Mouse (Mus musculus): ENCODE results near the gene Sh3pxd2a. TPM values are rescaled to one million over a fixed set of nuclear protein-coding genes. Genes with fewer than 3 reads are reported as not detected.

Gene Sh3pxd2a
- total and polyA plus RNA-seq, 3 experiments = 3.9 to 11.3 TPM; not detected in 1

DNA sequence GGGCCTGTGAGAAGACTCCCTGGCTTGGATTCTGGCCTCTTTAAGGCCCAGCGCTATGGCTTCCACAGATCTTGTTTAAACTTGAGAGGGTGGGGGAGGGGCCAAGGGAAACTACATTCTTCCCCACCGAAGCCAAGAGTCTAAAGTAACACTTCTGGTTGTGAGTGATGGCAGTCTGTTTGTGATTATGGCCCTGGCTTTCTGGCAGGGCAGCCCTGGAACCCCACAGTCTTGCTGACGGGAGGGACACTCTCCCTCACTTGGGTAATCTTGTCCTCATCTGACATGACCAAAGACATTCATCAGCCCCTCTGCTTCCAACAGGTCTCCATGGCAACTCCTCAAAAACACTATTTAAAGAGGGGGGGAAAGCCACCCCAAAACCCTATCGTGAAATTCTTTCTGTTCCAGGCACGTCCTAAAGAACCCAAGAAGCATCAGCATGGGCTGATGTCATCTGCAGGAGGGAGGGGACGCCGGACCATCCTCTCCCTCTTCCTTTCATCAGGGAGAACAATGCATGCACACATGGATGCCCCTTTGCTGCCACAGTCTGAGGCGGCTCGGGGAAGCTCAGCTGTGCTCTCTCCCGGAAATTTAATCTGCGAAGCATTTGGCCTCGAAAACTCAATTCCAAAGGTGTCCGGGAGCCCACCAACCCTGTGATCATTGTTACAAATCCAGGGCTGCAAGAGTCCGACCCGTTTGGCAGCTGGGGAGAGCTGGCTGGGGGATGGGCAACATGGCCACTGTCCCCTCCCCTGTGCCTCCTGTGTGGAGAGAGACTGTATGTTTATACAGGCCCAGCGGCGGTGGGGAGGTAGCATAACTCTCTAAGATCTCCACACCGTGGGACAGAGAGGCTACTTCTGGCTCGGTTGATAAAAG, 162.7 kb downstream of the Sh3pxd2a start:
- no peak for DNase-seq (ENCODE audit: low read depth, low spot score)
- no peak for TF ChIP-seq POLR2A (IDR thresholded peaks at IDR 0.05; ENCODE audit: control insufficient read depth in 1 of 2, insufficient read depth in 1 of 2, low read depth in 1 of 2, low read length in 2 of 2, poor library complexity in 1 of 2)
- TF ChIP-seq ZKSCAN1 (IDR thresholded peaks at IDR 0.05; ENCODE audit: low read depth, low read length) = no peak
- TF ChIP-seq ETS1 (IDR thresholded peaks at IDR 0.05; ENCODE audit: low read depth, low read length) = no peak
- TF ChIP-seq MYC (IDR thresholded peaks at IDR 0.05; ENCODE audit: low read depth, low read length) = no peak
- no peak for TF ChIP-seq ELF1 (IDR thresholded peaks at IDR 0.05; ENCODE audit: low read depth, low read length)
- no peak for TF ChIP-seq MAX (IDR thresholded peaks at IDR 0.05; ENCODE audit: low read length)
- no peak for TF ChIP-seq MXI1 (IDR thresholded peaks at IDR 0.05; ENCODE audit: low read depth, low read length)
- Histone ChIP-seq H3K4me1 (ENCODE audit: control insufficient read depth in 1 of 2, insufficient read depth in 2 of 2, low read length in 2 of 2) (no peaks in the 10 kb centered on the region), H3K79me2 (ENCODE audit: control insufficient read depth, insufficient read depth, low read length, poor library complexity) (no peaks in the 10 kb centered on the region), H3K4me3 (ENCODE audit: control insufficient read depth in 1 of 2, insufficient read depth in 1 of 2, low read depth in 2 of 2, low read length in 2 of 2) (no peak overlapping the region), H3K9me3 (replicated peaks; ENCODE audit: insufficient read depth, low read length) (no peaks in the 10 kb centered on the region), H3K36me3 (ENCODE audit: control insufficient read depth in 1 of 2, insufficient read depth in 2 of 2, low read length in 2 of 2) (no peaks in the 10 kb centered on the region; a peak in 1 of 4 replicates), H3K27me3 (ENCODE audit: control insufficient read depth in 1 of 2, insufficient read depth in 2 of 2, low read length in 2 of 2) (no peaks in the 10 kb centered on the region), H3K9ac (ENCODE audit: control insufficient read depth, low read depth, low read length, poor library complexity, severe bottlenecking) (no peak overlapping the region), H3K27ac (ENCODE audit: control insufficient read depth, low read depth, low read length) (no peak overlapping the region)

- Histone ChIP-seq H3K9me3 (replicated peaks; ENCODE audit: insufficient read depth, low read length) (no peaks in the 10 kb centered on the region), H3K4me3 (ENCODE audit: control insufficient read depth in 1 of 2, insufficient read depth in 1 of 2, low read depth in 2 of 2, low read length in 2 of 2) (no peak overlapping the region), H3K4me1 (ENCODE audit: control insufficient read depth in 1 of 2, insufficient read depth in 2 of 2, low read length in 2 of 2) (no peaks in the 10 kb centered on the region), H3K36me3 (ENCODE audit: control insufficient read depth in 1 of 2, insufficient read depth in 2 of 2, low read length in 2 of 2) (no peaks in the 10 kb centered on the region; a peak in 1 of 4 replicates), H3K9ac (ENCODE audit: control insufficient read depth, low read depth, low read length, poor library complexity, severe bottlenecking) (no peak overlapping the region), H3K27ac (ENCODE audit: control insufficient read depth, low read depth, low read length) (no peak overlapping the region), H3K79me2 (ENCODE audit: control insufficient read depth, insufficient read depth, low read length, poor library complexity) (no peaks in the 10 kb centered on the region), H3K27me3 (ENCODE audit: control insufficient read depth in 1 of 2, insufficient read depth in 2 of 2, low read length in 2 of 2) (no peaks in the 10 kb centered on the region)
- DNase-seq (ENCODE audit: low read depth, low spot score) = no peak
- TF ChIP-seq CHD2 (IDR thresholded peaks at IDR 0.05; ENCODE audit: low read length) (no peak), ZMIZ1 (IDR thresholded peaks at IDR 0.05; ENCODE audit: low read depth, low read length) (no peak), JUND (IDR thresholded peaks at IDR 0.05; ENCODE audit: low read depth, low read length) (no peak), RCOR1 (IDR thresholded peaks at IDR 0.05; ENCODE audit: low read depth, low read length) (no peak), ZC3H11A (IDR thresholded peaks at IDR 0.05; ENCODE audit: low read depth, low read length) (no peak), MYB (IDR thresholded peaks at IDR 0.05; ENCODE audit: low read depth, low read length) (no peak), GATA1 (IDR thresholded peaks at IDR 0.05; ENCODE audit: low read depth, low read length) (no peak), USF2 (IDR thresholded peaks at IDR 0.05; ENCODE audit: borderline replicate concordance in 1 of 2, insufficient read depth in 1 of 2, low read depth in 1 of 2, low read length in 2 of 2) (no peak), POLR2AphosphoS2 (IDR thresholded peaks at IDR 0.05; ENCODE audit: low read length) (no peak), EP300 (IDR thresholded peaks at IDR 0.05; ENCODE audit: low read depth in 1 of 2, low read length in 2 of 2) (no peak), NELFE (IDR thresholded peaks at IDR 0.05; ENCODE audit: low read depth, low read length) (no peak), SMC3 (IDR thresholded peaks at IDR 0.05; ENCODE audit: low read depth, low read length) (no peak), KAT2A (conservative IDR thresholded peaks at IDR 0.05; ENCODE audit: low read depth, low read length) (no peak), TAL1 (IDR thresholded peaks at IDR 0.05; ENCODE audit: low read length) (no peak), ELF1 (IDR thresholded peaks at IDR 0.05; ENCODE audit: low read depth, low read length) (no peak), HCFC1 (IDR thresholded peaks at IDR 0.05; ENCODE audit: low read depth, low read length) (no peak), ETS1 (IDR thresholded peaks at IDR 0.05; ENCODE audit: low read depth, low read length) (no peak), UBTF (IDR thresholded peaks at IDR 0.05; ENCODE audit: borderline replicate concordance, insufficient read depth, low read depth, low read length) (no peak)
These were observed 166.1 kb downstream of the Sh3pxd2a start for GRCm38 (mm10) chr19:47298100-47298499.
